Mouse (Mus musculus) spleen, adult 2 months (tissue): ENCODE data around the gene Dnmt3a.

Source experiments
- CTCF ChIP-seq: fragments of 200-500 bp; IDR thresholded peaks from 2 replicates; pipeline ENCODE4 v1.5.1; 2011; ENCODE audit warnings: mild to moderate bottlenecking, inconsistent platforms; ENCODE audit not compliant: insufficient read depth, insufficient read length, insufficient replicate concordance; ENCODE audit errors: extremely low read depth
- POLR2A ChIP-seq: fragments of 200-500 bp; IDR thresholded peaks from 2 replicates; pipeline ENCODE4 v1.6.1; 2011; ENCODE audit warnings: low read depth, low read length, inconsistent platforms

DNA sequence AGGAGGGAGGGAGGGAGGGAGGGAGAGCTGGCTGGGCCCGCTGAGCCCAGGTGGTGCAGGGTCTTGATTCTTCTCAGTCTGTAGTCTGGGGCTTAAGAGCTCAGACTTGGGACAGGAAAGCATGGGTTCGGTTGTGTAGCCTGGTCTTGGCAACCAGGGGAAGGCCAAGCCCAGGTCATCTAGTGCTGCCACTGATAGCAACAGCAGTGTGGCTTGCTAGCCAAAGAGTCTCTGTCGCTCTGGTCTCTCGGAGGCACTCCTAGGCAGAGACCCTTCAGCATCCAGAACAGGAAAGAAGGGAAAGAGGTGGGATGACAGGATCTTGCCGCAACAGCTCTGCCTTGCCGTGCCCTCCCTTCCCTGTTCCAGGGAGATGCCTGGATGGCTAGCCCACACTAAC lies 6.4 kb downstream of the Dnmt3a start:
- TF ChIP-seq CTCF (no peak), POLR2A (no peak)
